ENCODE assay signal across 11 mouse cellular contexts in genomic region chr1:128016035-128016492, GRCm38 (mm10).
DNase-seq lines count a peak whose midpoint lies in the region; ATAC-seq and TF ChIP-seq lines count a peak whose summit lies in the region.
"Had no signal": no experiment of that assay in that cellular context is flagged by ENCODE, and none has a peak within 500 bp of the region (broad histone marks: within the 10 kb centered on the region; RNA-seq: fewer than 3 reads in every experiment).

No protein-coding gene starts in this region.

- H3K4me3 ChIP-seq in hindbrain, embryonic 16.5 days (ENCODE audit: low read length) = no peak overlapping the region
- no peak overlapping the region for H3K4me3 ChIP-seq in hindbrain, embryonic 10.5 days
- peak overlapping the region; percentile 22; the same call in 1 of the 2 replicates for H3K4me3 ChIP-seq in bone marrow macrophage, adult 2 months (ENCODE audit: insufficient read depth, low read length)
- no peak overlapping the region for H3K4me3 ChIP-seq in liver, postnatal 0 days (ENCODE audit: low read depth, low read length)
- H3K4me3 ChIP-seq in intestine, postnatal 0 days (ENCODE audit: low read depth, low read length) = no peak overlapping the region

- H3K27ac ChIP-seq in hindbrain, embryonic 16.5 days (ENCODE audit: low read depth, low read length) = no peak overlapping the region
- no peak overlapping the region for H3K27ac ChIP-seq in hindbrain, embryonic 10.5 days
- H3K27ac ChIP-seq in bone marrow macrophage, adult 2 months (ENCODE audit: insufficient read depth, low read depth, low read length) = peak overlapping the region; percentile 98
- H3K27ac ChIP-seq in liver, postnatal 0 days (ENCODE audit: low read depth) = no peak overlapping the region
- H3K27ac ChIP-seq in intestine, postnatal 0 days (ENCODE audit: low read depth, low read length) = no peak overlapping the region

- no peak for DNase-seq in hindbrain, embryonic 10.5 days (ENCODE audit: low spot score)
- DNase-seq in 416B (ENCODE audit: low read depth) = peak; percentile 97
- no peak for DNase-seq in liver, postnatal 0 days
- no peak for DNase-seq in gastrocnemius, adult 8-10 months (ENCODE audit: low spot score in 2 of 2)
- no peak for DNase-seq in c-Kit-positive CD71-positive TER-119-positive erythroid progenitor cells, embryonic 14.5 days (ENCODE audit: low spot score)
- DNase-seq: adrenal gland, adult 8-10 months; cerebellum, postnatal 10 days; kidney, postnatal 4 days had no signal

- H3K9ac ChIP-seq in hindbrain, embryonic 16.5 days (ENCODE audit: low read depth, low read length) = no peak overlapping the region
- no peak overlapping the region for H3K9ac ChIP-seq in liver, postnatal 0 days (replicated peaks)
- H3K9ac ChIP-seq in intestine, postnatal 0 days (ENCODE audit: low read depth, low read length) = no peak overlapping the region

- H3K36me3 ChIP-seq in hindbrain, embryonic 16.5 days (ENCODE audit: control insufficient read depth, insufficient read depth, low read length) = no peaks in the 10 kb centered on the region
- peaks cover 17% of the 10 kb centered on the region for H3K36me3 ChIP-seq in hindbrain, embryonic 10.5 days
- H3K36me3 ChIP-seq in liver, postnatal 0 days (replicated peaks; ENCODE audit: insufficient read depth, low read length) = no peaks in the 10 kb centered on the region
- no peaks in the 10 kb centered on the region for H3K36me3 ChIP-seq in intestine, postnatal 0 days (ENCODE audit: control insufficient read depth, insufficient read depth)

- H3K27me3 ChIP-seq in hindbrain, embryonic 16.5 days (replicated peaks; ENCODE audit: control insufficient read depth, insufficient read depth, low read length) = no peaks in the 10 kb centered on the region
- H3K27me3 ChIP-seq in hindbrain, embryonic 10.5 days (ENCODE audit: insufficient read depth, poor library complexity, severe bottlenecking) = no peaks in the 10 kb centered on the region
- H3K27me3 ChIP-seq in liver, postnatal 0 days (ENCODE audit: insufficient read depth, low read length) = no peaks in the 10 kb centered on the region
- H3K27me3 ChIP-seq in intestine, postnatal 0 days (replicated peaks; ENCODE audit: control insufficient read depth, insufficient read depth, low read length) = no peaks in the 10 kb centered on the region

- no peak for TF ChIP-seq CTCF in bone marrow macrophage, adult 2 months (IDR thresholded peaks at IDR 0.05; ENCODE audit: low read depth, low read length)
- no peak for TF ChIP-seq CTCF in liver, postnatal 0 days (IDR thresholded peaks at IDR 0.05; ENCODE audit: low read depth)
- no peak for TF ChIP-seq CTCF in intestine, postnatal 0 days (IDR thresholded peaks at IDR 0.05; ENCODE audit: low read depth)

- H3K4me2 ChIP-seq in hindbrain, embryonic 16.5 days (ENCODE audit: low read length) = no peak overlapping the region
- H3K4me2 ChIP-seq in liver, postnatal 0 days (ENCODE audit: low read depth, low read length) = no peak overlapping the region
- H3K4me2 ChIP-seq in intestine, postnatal 0 days (replicated peaks; ENCODE audit: low read depth) = no peak overlapping the region

- TF ChIP-seq POLR2A in bone marrow macrophage, adult 2 months (IDR thresholded peaks at IDR 0.05; ENCODE audit: borderline replicate concordance, low read depth, low read length) = no peak

- no peaks in the 10 kb centered on the region; the same call in 1 of the 2 replicates for H3K4me1 ChIP-seq in hindbrain, embryonic 16.5 days (ENCODE audit: control insufficient read depth, insufficient read depth, low read depth, low read length)
- no peaks in the 10 kb centered on the region for H3K4me1 ChIP-seq in hindbrain, embryonic 10.5 days (replicated peaks)
- peaks cover 45% of the 10 kb centered on the region for H3K4me1 ChIP-seq in bone marrow macrophage, adult 2 months (ENCODE audit: control insufficient read depth, insufficient read depth, low read length)
- no peaks in the 10 kb centered on the region for H3K4me1 ChIP-seq in liver, postnatal 0 days (ENCODE audit: insufficient read depth)
- H3K4me1 ChIP-seq in intestine, postnatal 0 days (replicated peaks; ENCODE audit: control insufficient read depth, insufficient read depth, low read length) = no peaks in the 10 kb centered on the region

- peak; percentile 54 for ATAC-seq in hindbrain, embryonic 16.5 days
- ATAC-seq in liver, postnatal 0 days = peak; percentile 49
- ATAC-seq in intestine, postnatal 0 days = no peak

- WGBS in hindbrain, embryonic 16.5 days = 43% methylated on average over 6 of the region's 6 CpGs
- 85% methylated on average over 6 of the region's 6 CpGs for WGBS in hindbrain, embryonic 10.5 days
- 54% methylated on average over 6 of the region's 6 CpGs for WGBS in liver, postnatal 0 days (ENCODE audit: insufficient replicate concordance)
- WGBS in intestine, postnatal 0 days = 75% methylated on average over 6 of the region's 6 CpGs

- TF ChIP-seq EP300 in liver, postnatal 0 days (IDR thresholded peaks at IDR 0.05; ENCODE audit: low read depth) = no peak

- H3K9me3 ChIP-seq in hindbrain, embryonic 16.5 days (ENCODE audit: control insufficient read depth, low read length) = no peaks in the 10 kb centered on the region
- no peaks in the 10 kb centered on the region for H3K9me3 ChIP-seq in hindbrain, embryonic 10.5 days
- H3K9me3 ChIP-seq in liver, postnatal 0 days (ENCODE audit: low read length) = no peaks in the 10 kb centered on the region
- no peaks in the 10 kb centered on the region for H3K9me3 ChIP-seq in intestine, postnatal 0 days (ENCODE audit: control insufficient read depth)
